Mouse (Mus musculus) heart, postnatal 36 days (tissue): Measurements from ENCODE around the gene Gm45808. TPM values are rescaled to one million over a fixed set of nuclear protein-coding genes. Genes with fewer than 3 reads are reported as not detected.
"Not testable (repeated sequence)": the region's sequence is repeated elsewhere in the genome, so short reads cannot be mapped to it uniquely, and the experiment has no call there.

ENCODE experiments used
- DNase-seq, 2 experiments: peaks; one replicate each; pipeline ENCODE4 v3.0.0; 2021 to 2022
- intact Hi-C: fragments of 180-260 bp; cut with DNase I; formaldehyde crosslinking; loops from one replicate; pipeline ENCODE4 v1.15.1; 2025
- total RNA-seq, 2 experiments: library from RNA; stranded (reverse); gene quantifications; 2 replicates each; pipeline ENCODE4 v1.2.3; 2021

Gm45808 gene
- total RNA-seq, 2 experiments from 2014 or later: 5.4 to 5.8 TPM

DNA sequence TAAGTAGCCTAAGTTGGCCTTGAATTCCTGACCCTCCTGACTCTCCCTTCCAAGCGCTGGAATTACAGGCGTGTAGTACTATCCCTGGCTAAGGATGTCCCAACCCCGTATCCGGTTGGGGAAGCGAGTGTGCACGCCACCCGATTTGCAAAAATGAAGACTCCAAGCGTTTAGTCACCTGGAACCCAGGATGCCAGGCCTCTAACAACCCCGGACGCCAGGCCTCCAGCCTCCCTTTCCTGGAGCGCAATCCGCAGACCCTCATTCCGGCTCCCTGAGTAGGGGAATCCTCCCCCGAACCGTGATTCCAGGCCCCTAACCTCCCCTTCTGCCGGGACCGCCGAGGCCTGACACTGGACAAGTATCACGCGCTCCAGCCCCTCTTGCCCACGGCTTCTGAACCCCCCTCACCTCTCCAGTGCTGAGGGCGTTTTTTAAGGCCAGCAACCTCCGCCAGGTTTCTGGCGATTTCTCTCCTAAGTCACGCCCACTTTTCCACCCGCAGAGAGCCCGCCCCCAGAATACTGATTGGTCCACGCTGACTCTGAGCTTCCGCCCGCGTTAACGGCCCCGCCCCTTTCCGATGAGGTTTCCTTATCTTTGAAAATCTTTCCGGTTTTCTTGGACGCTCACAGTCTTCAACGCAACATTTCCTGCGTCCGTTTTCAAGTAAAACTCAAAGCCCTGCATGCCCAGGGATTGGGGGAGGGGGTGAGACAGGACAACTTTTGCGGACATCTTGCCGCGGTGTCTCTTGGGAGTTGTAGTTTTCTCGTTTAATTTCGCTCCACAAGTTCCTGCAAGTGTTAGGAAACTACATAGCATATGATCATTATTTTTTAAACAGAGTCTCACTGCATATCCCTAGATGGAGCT lies 23.5 kb upstream of the Gm45808 start, which contains the start of gene Nucb1:
Gene Nucb1 (minus strand): TSS at position 495 of the 876 bp plus-strand sequence.
- peak; percentile 91 to 94 for DNase-seq
- intact Hi-C loops: no loop called here

DNA sequence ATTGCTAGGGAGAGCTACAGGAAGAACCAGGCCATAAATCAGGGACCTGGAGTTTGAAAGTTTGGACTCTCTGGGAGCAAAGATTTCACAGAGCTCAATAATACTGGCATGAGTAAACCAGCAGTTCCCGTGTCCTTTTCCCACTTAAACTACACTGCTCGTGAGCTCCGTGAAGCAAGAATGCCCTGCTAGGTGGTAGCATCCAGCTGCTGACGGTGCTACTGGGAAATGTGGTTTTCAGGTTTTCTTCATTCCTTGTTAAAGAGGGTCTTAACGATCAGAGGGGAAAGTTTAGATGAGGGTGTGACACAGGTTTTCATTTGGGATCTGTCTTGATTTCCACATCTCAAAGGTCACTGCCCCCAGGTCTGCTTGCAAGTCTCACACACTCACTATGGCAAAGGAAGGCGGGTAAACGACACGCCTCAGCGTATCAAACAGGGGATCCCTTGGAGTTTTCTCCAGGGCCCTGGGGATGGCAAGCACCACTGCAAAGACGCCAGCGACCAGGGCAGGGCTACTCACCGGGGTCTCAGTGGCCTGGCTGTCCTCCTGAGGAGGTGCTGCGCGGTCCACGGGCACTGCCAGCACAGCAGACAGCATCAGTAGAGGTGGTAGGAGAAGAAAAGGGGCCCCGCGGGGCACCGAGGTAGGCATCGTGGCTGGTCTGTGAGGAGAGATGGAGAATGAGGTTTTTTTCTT lies 22.7 kb upstream of the Gm45808 start:
- DNase-seq: no peak

DNA sequence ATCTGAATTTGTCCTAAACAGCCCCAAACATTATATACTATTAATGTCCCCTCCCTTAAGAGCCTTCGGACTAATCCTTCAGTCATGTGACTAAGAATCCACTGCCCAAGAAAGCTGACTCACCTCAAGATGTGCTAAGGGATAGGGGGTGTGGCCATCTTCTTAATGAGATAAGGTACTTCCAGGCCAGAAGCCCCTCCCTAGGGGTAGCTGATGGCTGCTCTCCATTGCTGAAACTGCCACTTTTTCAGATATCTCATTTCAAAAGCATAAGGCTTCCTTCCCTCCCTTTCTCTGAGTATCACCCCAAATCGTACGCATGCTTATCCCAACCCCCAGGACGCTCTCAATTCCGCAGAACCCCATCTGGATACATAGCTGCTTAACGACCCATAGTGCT lies 21.9 kb upstream of the Gm45808 start:
- intact Hi-C loops: no loop called here
- DNase-seq: no peak

More for the DNA sequence above, 22.7 kb upstream of the Gm45808 start:
- intact Hi-C loops: no loop called here

DNA sequence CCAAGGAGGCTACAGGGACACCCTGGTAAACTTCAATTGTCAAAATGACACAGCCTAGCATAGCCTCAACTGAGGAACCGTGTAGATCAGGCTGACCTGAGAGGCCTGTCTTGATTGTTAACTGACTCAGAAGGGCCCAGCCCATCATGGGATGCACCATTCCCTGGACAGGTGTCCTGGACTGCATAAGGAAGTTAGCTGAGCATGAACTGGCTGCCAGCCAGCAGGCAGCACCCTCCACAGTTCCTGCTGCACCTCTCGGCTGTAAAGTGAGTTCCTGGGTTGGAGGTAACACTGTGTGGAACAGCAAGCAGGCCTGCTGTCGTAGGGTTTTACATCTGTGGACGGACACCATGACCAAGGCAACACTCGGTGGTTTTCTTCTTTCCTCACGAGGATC lies 21.0 kb upstream of the Gm45808 start:
- intact Hi-C loops: no loop called here

DNA sequence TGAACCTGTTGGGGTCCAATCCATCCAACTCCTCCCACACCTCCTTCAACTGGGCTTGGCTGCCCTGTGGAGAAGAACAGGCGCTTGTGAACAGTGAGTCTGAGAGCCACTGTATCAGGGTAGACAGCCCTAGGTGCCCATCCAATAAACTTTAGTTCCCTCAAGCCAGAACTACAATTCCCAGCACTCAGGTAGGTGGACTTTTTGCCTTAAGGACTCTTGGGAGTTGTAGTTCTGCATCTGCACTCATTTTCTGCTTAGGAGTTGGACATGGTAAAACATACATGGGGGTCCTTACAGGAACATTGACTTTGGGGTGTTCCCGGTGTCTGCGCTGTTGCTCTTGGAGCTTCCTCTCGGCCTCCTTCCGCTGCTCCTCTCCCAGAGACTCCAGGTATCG lies 11.8 kb upstream of the Gm45808 start:
- DNase-seq: no peak
- intact Hi-C loops: no loop called here

More for the DNA sequence above, 21.0 kb upstream of the Gm45808 start:
- DNase-seq: no peak

DNA sequence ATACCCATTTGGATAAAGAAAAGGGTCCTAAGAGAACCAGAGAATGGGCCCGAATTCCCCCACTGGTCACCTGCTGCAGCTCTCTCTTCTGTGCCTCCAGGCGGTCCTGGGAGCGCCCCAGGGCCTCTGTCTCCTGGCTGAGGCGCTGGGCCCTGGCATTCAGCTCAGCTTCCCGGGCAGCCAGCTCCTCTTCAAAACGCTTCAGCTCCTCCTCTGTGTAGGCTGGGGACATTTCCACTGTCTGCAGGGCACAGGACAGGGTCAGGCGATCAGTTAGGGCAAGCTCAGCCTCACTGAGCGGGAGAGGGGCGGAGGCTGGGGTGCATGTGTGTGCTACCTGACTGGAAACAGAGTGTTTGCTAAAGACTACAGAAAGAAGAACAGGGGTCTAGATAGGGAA lies 7.9 kb upstream of the Gm45808 start:
- intact Hi-C loops: no loop called here
- no peak for DNase-seq

DNA sequence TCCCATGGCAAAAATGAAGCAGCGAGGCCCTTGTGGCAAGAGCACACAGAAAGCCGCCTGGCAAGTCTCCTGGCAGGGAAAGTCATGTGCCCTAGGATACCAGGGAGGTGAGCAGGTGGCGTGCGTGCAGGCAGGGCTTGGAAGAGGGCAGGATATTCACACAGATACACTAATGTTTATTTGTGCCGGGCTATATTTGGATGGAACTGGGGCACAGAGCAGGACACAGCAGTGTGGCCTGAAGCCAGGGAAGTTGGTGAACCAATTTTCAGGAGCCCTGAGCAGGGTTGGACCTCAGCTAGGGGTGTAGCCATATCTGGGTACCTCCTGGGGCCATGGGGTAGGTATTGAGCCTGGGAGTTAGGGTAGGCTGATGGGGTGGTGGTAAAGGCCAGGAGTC lies 6.3 kb upstream of the Gm45808 start:
- intact Hi-C loops: no loop called here
- DNase-seq: peak in 1 of 2 experiments; percentile 46

DNA sequence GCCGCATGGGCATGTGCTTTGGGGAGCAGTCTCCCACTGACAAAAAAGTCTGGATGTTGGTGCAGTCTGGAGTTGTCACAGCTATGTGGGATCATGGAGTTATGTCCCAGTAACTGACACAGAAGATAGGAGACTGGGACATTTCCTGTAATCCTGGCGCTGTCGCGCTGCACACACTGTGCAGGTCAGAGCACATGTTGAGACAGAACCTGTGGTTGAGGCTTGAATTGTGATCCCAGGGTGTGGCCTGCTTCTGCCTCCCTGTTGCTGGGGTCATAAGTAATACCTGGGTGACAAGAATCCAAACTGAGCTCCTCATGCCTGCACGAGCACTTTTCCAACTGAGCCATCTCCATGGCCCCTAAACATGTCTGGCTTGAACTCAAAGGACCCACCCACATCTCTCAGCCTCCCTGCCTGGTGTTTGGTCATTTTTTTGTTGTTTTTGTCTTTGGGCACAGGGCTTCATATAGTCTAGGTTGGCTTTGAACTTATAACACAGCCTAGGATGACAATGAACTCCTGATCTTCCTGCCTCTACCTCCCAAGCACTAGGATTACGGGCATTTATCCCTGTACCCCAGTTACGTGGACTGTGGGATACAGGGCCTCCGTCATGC lies 5.7 kb upstream of the Gm45808 start:
- no peak for DNase-seq
- intact Hi-C loops: no loop called here

DNA sequence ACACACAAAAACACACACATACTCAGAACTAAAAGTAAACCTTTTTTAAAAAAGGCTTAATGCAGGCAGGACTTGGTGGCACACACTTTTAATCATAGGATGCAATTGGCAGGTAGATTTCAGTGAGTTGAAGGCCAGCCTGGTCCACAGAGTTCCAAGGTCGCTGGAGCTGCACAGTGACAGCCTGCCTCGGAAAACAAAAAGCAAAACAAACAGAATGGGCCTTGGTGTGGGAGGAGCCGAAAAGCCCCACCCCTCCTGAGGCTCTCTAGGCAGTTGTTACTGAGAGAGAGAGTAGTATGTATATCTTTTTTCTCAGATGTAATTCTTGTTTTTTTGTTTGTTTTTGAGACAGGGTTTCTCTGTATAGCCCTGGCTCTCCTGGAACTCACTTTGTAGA lies 4.7 kb upstream of the Gm45808 start:
- intact Hi-C loops: no loop called here
- no peak for DNase-seq

DNA sequence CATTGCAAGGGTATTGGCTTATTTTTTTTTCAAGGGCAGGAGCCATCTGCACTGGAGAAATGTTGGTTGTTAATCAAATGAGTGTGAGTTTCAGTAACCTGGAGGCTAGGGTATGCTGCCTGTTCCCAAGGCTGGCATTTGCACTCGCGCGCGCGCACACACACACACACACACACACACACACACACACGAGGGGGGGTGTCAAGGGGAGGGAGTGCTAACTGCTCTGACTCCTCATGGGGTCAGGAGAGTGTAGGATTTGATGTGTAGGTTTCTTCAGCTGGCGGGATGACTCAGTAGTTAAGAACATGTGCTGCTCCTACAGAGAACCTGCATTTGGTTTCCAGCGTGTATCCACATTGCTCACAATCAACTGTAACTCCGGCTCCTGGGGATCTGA lies 4.2 kb upstream of the Gm45808 start:
- no peak for DNase-seq
- intact Hi-C loops: no loop called here

DNA sequence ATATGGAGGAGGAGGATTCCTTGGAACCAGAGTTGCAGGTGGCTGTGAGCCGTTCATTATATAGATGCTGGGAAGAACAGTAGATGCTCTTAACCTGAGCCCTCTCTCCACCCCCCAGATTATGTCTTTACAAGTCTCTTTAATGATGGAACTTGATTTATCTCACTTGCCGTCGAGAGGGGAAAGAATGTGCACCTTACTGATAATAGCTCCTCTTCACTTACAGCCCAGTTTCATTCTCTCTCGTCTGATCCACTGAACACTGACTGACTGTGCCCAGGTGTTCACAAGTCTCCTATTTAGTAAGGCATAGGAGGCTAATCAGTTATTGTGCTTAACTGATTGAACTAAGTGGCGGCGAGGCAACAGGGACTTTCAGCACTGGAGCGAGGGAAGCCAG lies 3.0 kb upstream of the Gm45808 start:
- DNase-seq: no peak
- intact Hi-C loops: no loop called here

DNA sequence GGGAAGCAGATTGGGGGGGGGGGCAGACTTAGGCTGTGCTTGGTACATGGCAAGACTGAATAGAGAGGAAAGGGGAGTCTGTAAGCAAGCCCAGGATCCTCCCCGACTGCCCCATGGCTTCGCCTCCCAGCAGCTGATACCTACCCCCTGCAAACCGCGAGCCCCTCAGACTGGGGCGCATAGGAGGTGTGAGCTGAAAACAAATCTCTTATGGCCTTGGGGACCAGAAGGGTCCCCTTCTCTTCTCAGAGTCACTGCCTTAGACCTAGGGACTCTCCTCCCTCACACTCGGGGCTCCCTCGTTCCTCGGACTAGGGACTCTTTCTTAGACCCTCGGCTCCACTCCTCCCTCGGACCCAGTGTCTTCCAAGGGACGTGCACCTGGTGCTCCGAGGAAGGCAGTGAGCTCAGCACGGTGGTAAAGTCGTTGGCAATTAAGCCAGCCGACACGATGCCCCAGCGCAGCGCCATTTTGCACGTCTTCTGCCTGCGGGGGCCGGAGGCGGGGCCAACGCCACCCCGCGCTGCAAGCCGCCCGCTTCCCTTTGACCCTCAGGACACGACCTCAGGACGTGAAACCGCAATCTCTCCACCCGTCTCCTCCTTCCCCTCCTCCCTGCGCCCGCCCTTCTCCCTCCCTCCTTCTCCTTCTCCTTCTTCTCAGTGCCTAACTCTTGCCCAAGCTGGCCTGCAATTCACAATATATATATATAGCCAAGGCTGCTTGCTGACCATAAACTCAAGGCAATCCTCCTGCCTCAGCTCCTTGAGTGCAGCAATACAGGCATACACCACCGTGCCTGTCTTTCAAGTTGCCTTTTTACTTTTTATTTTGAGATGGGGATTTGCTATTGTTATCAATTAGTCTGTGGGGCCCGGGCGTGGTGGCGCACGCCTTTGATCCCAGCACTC lies 1.9 kb upstream of the Gm45808 start, which contains the start of gene Dhdh:
Gene Dhdh (minus strand): TSS at position 513 of the 912 bp plus-strand sequence.
- intact Hi-C loops: no loop called here
- peak; percentile 69 to 73 for DNase-seq

DNA sequence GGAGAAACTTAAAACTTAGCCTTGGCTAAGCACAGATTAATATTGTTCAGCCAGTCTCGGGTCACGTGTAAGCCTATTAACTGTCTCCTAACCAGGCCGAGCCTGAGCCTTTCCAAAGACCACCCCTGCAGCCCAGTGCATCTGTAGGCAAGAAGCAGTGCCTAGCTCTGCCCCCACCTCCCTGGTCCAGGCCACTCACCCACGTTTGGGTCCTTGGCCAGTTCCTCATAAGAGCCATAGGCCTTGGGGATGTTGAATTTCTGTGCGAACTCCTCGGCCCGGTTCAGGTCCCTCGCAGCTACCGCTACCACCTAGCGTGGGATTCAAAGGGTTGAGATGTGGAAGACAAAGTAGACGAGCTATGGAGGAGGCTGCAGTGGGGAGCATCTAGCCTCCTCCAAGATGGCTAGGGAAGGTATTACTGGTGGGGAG lies 1.3 kb upstream of the Gm45808 start:
- intact Hi-C loops: no loop called here

DNA sequence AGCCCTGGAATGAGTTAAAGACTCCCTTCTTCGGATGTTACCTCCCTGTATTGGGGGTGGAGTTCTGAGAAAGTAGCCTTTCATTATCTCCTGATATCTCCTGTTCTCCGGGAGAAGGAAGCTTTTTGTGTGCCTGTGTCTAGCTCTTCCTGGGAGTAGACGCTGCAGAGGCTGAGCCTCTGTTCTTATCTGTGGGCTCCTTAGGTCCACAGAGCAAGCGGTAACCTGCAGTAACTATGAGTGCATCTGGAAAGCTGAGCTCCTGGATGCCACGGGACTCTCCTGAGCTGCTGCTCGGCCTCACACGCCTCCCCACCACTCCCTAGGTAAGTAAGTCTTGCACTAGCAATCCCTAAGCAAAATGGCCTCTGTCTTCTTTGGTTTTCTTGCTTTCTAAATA lies 453 bp downstream of the Gm45808 start:
- no peak for DNase-seq
- intact Hi-C loops: no loop called here

More for the DNA sequence above, 1.3 kb upstream of the Gm45808 start:
- no peak for DNase-seq

DNA sequence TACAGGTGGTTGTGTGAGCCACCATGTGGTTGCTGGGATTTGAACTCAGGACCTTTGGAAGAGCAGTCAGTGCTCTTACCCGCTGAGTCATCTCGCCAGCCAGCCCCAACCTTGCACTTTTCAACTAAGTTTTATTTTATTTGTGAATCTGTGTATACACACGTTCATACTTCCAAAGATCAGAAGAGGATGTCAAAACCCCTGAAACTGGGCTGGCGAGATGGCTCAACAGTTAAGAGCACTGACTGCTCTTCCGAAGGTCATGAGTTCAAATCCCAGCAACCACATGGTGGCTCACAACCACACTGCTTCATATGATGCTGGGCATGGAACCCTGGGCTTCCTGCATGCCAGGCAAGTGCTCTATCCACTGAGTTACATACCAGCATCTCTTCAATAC lies 1.6 kb downstream of the Gm45808 start:
- intact Hi-C loops, DNase-seq: not testable (repeated sequence)

DNA sequence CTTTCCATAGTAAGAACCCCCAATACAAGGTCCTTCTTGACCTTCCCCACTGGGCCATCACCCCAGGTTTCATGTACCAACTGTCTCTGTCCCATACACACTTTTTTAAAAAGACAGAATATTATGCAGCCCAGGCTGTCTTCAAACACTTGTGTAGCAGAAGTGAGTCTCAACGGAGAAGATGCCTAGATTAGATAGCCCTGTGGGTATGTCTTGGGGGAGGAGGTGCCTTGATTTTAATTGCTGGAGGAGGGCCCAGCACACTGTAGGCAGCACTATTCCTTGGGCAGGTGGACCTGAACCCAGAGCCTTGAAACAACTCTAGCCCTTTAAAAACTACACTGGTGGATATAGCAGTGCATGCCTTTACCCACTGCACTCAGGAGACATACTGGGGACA lies 4.4 kb downstream of the Gm45808 start:
- intact Hi-C loops: no loop called here

DNA sequence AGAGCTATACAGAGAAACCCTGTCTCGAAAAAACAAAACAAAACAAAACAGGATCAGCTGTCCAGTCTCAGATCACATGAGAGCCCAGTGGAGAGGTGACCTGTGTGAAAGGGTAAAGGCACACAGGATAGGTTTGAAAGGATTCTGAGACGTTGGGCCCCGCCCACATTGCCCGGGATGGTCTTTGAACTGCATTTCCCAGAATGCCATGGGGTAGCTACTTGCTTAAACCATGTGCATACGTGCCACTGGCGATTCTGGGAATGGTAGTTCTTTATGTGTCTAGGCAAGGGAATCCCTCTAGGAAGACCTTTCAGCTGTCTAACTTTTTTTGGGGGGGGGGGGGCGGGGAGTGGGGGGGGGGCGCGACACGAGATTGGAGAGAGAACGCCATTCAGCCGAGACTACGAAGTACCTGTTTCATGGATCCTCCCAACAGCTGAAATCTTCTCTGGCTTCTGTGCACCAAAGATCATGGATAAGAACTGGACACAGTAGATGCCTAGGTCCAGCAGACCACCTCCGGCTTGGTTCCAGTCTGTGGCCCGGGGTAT lies 5.2 kb downstream of the Gm45808 start, which contains the start of gene Tulp2:
Gene Tulp2 (plus strand): TSS at position 504 of the 554 bp plus-strand sequence.
- intact Hi-C loops: no loop called here
- DNase-seq: peak in 1 of 2 experiments; percentile 55

More for the DNA sequence above, 4.4 kb downstream of the Gm45808 start:
- no peak for DNase-seq

DNA sequence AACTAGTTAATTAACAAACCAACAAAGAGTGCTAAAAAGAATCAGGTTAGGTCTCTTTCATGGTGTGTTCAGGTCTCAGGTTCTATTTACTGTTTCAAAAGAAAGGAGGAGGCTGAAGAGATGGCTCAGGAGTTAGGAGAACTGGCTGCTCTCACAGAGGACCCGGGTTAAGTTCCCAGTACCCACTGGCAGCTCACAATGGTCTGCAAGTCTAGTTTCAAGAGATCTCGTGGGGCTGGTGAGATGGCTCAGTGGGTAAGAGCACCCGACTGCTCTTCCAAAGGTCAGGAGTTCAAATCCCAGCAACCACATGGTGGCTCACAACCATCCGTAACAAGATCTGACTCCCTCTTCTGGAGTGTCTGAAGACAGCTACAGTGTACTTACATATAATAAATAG lies 6.3 kb downstream of the Gm45808 start:
- DNase-seq, intact Hi-C loops: not testable (repeated sequence)

DNA sequence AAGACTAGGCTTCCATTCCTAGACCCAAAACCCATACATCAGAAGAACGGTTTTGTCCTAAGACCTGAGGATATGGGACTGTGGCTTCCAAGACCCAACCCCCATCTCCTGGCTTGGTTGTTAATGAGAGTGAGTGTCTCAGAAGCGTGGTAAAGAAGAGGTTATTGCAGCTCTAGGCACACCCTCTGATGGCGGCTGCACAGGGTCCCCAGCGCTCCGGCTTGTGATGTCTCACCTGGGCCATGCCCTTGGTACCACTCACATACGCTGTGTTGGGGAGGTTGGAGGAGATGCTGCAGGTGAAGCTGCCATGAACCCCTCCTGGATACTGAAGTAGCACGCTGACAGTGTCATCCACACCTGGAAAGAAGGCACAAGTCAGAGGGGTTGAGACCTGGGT lies 7.8 kb downstream of the Gm45808 start:
- DNase-seq: no peak
- intact Hi-C loops: no loop called here

DNA sequence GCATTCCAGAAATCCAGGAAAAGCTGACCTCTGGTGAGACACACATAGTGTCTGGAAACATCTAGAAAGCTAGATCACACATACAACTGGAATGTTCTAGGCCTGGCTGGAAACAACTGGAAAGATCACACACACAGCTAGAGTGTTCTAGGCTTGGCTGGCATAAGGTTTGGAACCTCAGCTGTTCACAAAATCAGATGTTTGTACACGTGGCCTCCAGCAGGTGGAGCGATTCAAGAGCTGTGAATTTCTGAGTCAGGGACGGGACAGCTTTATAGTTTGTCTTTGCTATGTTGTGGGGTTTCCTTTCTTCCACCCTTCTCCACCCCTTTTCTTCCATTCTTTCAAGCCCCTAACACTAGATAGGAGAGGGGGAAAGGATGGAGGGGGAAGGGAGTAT lies 9.6 kb downstream of the Gm45808 start:
- DNase-seq: peak; percentile 57 to 60

More for the DNA sequence above, 9.6 kb downstream of the Gm45808 start:
- intact Hi-C loops: loop anchor here (1.0 to 2.0 kb wide), 2 partner anchors 50 to 84 kb away; partner anchors contain the start of genes Plekha4 and Ppp1r15a
